Mouse (Mus musculus) cerebellum, adult 2 months (tissue): ENCODE results near the gene Ncam1.

Experiments used
- CTCF ChIP-seq: fragments of 200-500 bp; IDR thresholded peaks from 2 replicates; pipeline ENCODE4 v1.5.1; 2011; ENCODE audit warnings: low read depth, mild to moderate bottlenecking, control low read depth, low read length, moderate library complexity, borderline replicate concordance; ENCODE audit not compliant: insufficient read depth
- POLR2A ChIP-seq: fragments of 200-500 bp; IDR thresholded peaks from 2 replicates; pipeline ENCODE4 v1.6.1; 2011; ENCODE audit warnings: low read length, control low read depth, borderline replicate concordance; ENCODE audit not compliant: insufficient read depth

DNA sequence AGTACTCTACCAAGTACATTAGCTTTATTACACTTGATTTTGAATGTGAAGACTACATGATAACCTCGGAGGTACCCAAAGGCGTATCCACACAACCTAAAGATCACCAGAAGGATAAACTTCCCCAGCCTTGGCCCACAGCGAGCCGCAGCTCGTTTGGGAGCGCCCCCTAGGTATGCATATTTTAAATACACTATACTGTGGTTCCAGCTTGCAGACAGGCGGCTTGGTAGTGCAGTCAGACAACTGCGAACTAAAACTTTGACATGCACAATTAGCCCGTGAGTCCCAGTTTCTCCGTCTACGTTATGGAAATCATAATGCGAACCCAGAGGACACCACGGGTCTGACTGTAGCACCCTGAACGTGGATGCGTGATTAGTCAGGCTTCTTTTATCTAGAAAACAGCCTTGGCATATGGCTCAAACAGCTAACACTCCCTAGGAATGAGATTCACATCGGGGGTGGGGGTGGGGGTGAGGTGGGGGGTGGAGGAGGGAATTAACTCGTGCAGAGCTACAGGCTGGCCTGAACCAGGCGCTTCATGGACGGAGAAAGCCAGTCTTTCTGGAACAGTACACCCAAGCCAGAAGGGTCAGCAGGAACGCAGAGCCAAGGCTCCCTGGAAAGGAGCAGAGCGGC is 313.4 kb downstream of the Ncam1 start:
- TF ChIP-seq CTCF (peak; percentile 59; the same call in 1 of the 2 replicates), POLR2A (no peak)
